Mouse (Mus musculus) heart, adult 2 months (tissue): ENCODE results near the gene Tnfaip6. TPM values are rescaled to one million over a fixed set of nuclear protein-coding genes. Genes with fewer than 3 reads are reported as not detected.

Experiments used
- DNase-seq, 2 experiments: peaks; one replicate each; pipeline ENCODE4 v3.0.0; 2021
- H3K27ac ChIP-seq: fragments of 200-600 bp; 2 replicates; pipeline ENCODE4 v1.8.1; 2022
- H3K27me3 ChIP-seq: fragments of 200-500 bp; 2 replicates; pipeline ENCODE4 v1.6.1; 2012; ENCODE audit warnings: mild to moderate bottlenecking, low read length, inconsistent platforms, mixed read lengths; ENCODE audit not compliant: control insufficient read depth, insufficient read depth
- H3K36me3 ChIP-seq: fragments of 200-500 bp; 2 replicates; pipeline ENCODE4 v1.6.1; 2012; ENCODE audit warnings: low read length, inconsistent platforms; ENCODE audit not compliant: control insufficient read depth, insufficient read depth
- H3K4me1 ChIP-seq: fragments of 200-500 bp; 2 replicates; pipeline ENCODE4 v1.6.1; 2011; ENCODE audit warnings: low read length; ENCODE audit not compliant: control insufficient read depth, insufficient read depth
- H3K4me3 ChIP-seq: fragments of 200-600 bp; 2 replicates; pipeline ENCODE4 v1.8.1; 2022
- H3K79me2 ChIP-seq: fragments of 200-500 bp; replicated peaks from 2 replicates; pipeline ENCODE4 v1.6.1; 2012; ENCODE audit warnings: mild to moderate bottlenecking, inconsistent platforms, low read length, moderate library complexity, mixed read lengths; ENCODE audit not compliant: control insufficient read depth, insufficient read depth
- H3K9ac ChIP-seq: fragments of 200-500 bp; 2 replicates; pipeline ENCODE4 v1.6.1; 2012; ENCODE audit warnings: low read depth, mild to moderate bottlenecking, control low read depth, inconsistent platforms, low read length, mixed read lengths
- CTCF ChIP-seq: fragments of 200-600 bp; IDR thresholded peaks from 2 replicates; pipeline ENCODE4 v1.8.1; 2022; ENCODE audit warnings: antibody characterized with exemption, mild to moderate bottlenecking, moderate library complexity
- EP300 ChIP-seq: fragments of 200-500 bp; IDR thresholded peaks from 2 replicates; pipeline ENCODE4 v1.6.1; 2011; ENCODE audit warnings: low read depth, low read length, control low read depth; ENCODE audit not compliant: insufficient read depth
- POLR2A ChIP-seq: fragments of 200-500 bp; IDR thresholded peaks from 2 replicates; pipeline ENCODE4 v1.6.1; 2011; ENCODE audit warnings: mild to moderate bottlenecking, low read depth, low read length, control low read depth; ENCODE audit not compliant: insufficient read depth
- WGBS: fragments of 180-500 bp; shearing (Covaris S2); methylation state at CpG from one replicate; pipeline ENCODE4 v1.1.7; 2018; 5-methylcytosine and 5-hydroxymethylcytosine counted together
- intact Hi-C: fragments of 180-260 bp; cut with DNase I; formaldehyde crosslinking; loops from one replicate; pipeline ENCODE4 v1.15.1; 2025
- polyA plus RNA-seq: library from polyadenylated mRNA; depleted of rRNA; stranded (reverse); fragments of >200 nt; gene quantifications from 2 replicates; pipeline ENCODE4 v1.2.3, GENCODE M21; 2012
- total RNA-seq, 2 experiments: library from RNA; stranded (reverse); gene quantifications; 2 replicates each; pipeline ENCODE4 v1.2.3; 2021

Tnfaip6 gene
- total and polyA plus RNA-seq, 3 experiments = 0.41 to 1.1 (median 1.1) TPM

GRCm38 (mm10) chr2:52034601-52035000 lies 3.2 kb upstream of the Tnfaip6 start:
- Histone ChIP-seq H3K4me1 (no peaks in the 10 kb centered on the region; the same call in 1 of the 2 replicates), H3K36me3 (no peaks in the 10 kb centered on the region), H3K27ac (no peak overlapping the region), H3K9ac (no peak overlapping the region), H3K79me2 (no peaks in the 10 kb centered on the region), H3K27me3 (0 out of 2 replicates have a peak, but pooled peaks cover 1% of the 10 kb centered on the region), H3K4me3 (no peak overlapping the region)
- 95% methylated on average over 4 of the region's 4 CpGs for WGBS
- intact Hi-C loops = no loop called here
- DNase-seq = no peak
- TF ChIP-seq CTCF (no peak), POLR2A (no peak)

- intact Hi-C loops = loop anchor here (5.0 kb wide), 1 partner anchor 37 kb away; the partner anchor contains the start of gene Rif1
- no peak for DNase-seq
- Histone ChIP-seq H3K4me1 (no peaks in the 10 kb centered on the region; the same call in 1 of the 2 replicates), H3K79me2 (no peaks in the 10 kb centered on the region), H3K27me3 (0 out of 2 replicates have a peak, but pooled peaks cover 1% of the 10 kb centered on the region), H3K9ac (no peak overlapping the region), H3K27ac (no peak overlapping the region), H3K4me3 (no peak overlapping the region), H3K36me3 (no peaks in the 10 kb centered on the region)
- TF ChIP-seq EP300 (no peak), CTCF (no peak), POLR2A (no peak)
- WGBS = 59% methylated on average over 4 of the region's 4 CpGs
Observed at GRCm38 (mm10) chr2:52035144-52035543, 2.7 kb upstream of the Tnfaip6 start.

GRCm38 (mm10) chr2:52036929-52037595 lies 747 bp upstream of the Tnfaip6 start:
- H3K27me3 ChIP-seq = 0 out of 2 replicates have a peak, but pooled peaks cover 1% of the 10 kb centered on the region
- no peaks in the 10 kb centered on the region; the same call in 1 of the 2 replicates for H3K4me1 ChIP-seq
- WGBS = 73% methylated on average over 10 of the region's 11 CpGs
- H3K9ac ChIP-seq = no peak overlapping the region
- H3K4me3 ChIP-seq = no peak overlapping the region
- no peak for DNase-seq
- H3K79me2 ChIP-seq = no peaks in the 10 kb centered on the region
- TF ChIP-seq POLR2A = no peak
- no peaks in the 10 kb centered on the region for H3K36me3 ChIP-seq
- no peak overlapping the region for H3K27ac ChIP-seq
- intact Hi-C loops = loop anchor here (5.0 kb wide), 1 partner anchor 35 kb away; the partner anchor contains the start of gene Rif1

- Histone ChIP-seq H3K27ac (no peak overlapping the region), H3K9ac (no peak overlapping the region), H3K4me1 (no peaks in the 10 kb centered on the region; the same call in 1 of the 2 replicates), H3K4me3 (no peak overlapping the region), H3K79me2 (no peaks in the 10 kb centered on the region), H3K27me3 (0 out of 2 replicates have a peak, but pooled peaks cover 1% of the 10 kb centered on the region), H3K36me3 (no peaks in the 10 kb centered on the region)
- DNase-seq = no peak
- intact Hi-C loops = loop anchor here (5.0 kb wide), 1 partner anchor 34 kb away; the partner anchor contains the start of gene Rif1
- 65% methylated on average over 5 of the region's 5 CpGs for WGBS
- TF ChIP-seq CTCF = no peak
- no peak for TF ChIP-seq POLR2A
- no peak for TF ChIP-seq EP300
Observed at GRCm38 (mm10) chr2:52038558-52038957, 749 bp downstream of the Tnfaip6 start.

GRCm38 (mm10) chr2:52039083-52039801 lies 1.4 kb downstream of the Tnfaip6 start:
- no peak overlapping the region for H3K4me3 ChIP-seq
- 88% methylated on average over 8 of the region's 8 CpGs for WGBS
- TF ChIP-seq EP300 = no peak
- no peak for TF ChIP-seq POLR2A
- no peak for TF ChIP-seq CTCF
- no peaks in the 10 kb centered on the region for H3K36me3 ChIP-seq
- 0 out of 2 replicates have a peak, but pooled peaks cover 1% of the 10 kb centered on the region for H3K27me3 ChIP-seq
- intact Hi-C loops = loop anchor here (5.0 kb wide), 1 partner anchor 33 kb away; the partner anchor contains the start of gene Rif1
- H3K27ac ChIP-seq = no peak overlapping the region
- H3K4me1 ChIP-seq = no peaks in the 10 kb centered on the region; the same call in 1 of the 2 replicates
- no peaks in the 10 kb centered on the region for H3K79me2 ChIP-seq
- no peak for DNase-seq
- no peak overlapping the region for H3K9ac ChIP-seq

GRCm38 (mm10) chr2:52042132-52042531 lies 4.3 kb downstream of the Tnfaip6 start:
- TF ChIP-seq CTCF (no peak), EP300 (no peak), POLR2A (no peak)
- no peak overlapping the region for H3K27ac ChIP-seq

More at GRCm38 (mm10) chr2:52042132-52042531, 4.3 kb downstream of the Tnfaip6 start:
- Histone ChIP-seq H3K4me1 (no peaks in the 10 kb centered on the region; the same call in 1 of the 2 replicates), H3K9ac (no peak overlapping the region), H3K36me3 (no peaks in the 10 kb centered on the region), H3K79me2 (no peaks in the 10 kb centered on the region), H3K4me3 (no peak overlapping the region), H3K27me3 (0 out of 2 replicates have a peak, but pooled peaks cover 1% of the 10 kb centered on the region)
- DNase-seq = no peak
- 92% methylated on average over 3 of the region's 3 CpGs for WGBS
- intact Hi-C loops = no loop called here
